Mouse (Mus musculus) frontal cortex, postnatal 14 days (tissue): ENCODE data around the gene Pnp2.
"Not testable (repeated sequence)": the region's sequence is repeated elsewhere in the genome, so short reads cannot be mapped to it uniquely, and the experiment has no call there.

Experiments
- DNase-seq, 2 experiments: peaks; one replicate each; pipeline ENCODE4 v3.0.0; 2022; ENCODE audit warnings: low spot score in 2 of 2

The Pnp2 gene

GRCm38 (mm10) chr14:50957146-50957545 lies 1.4 kb downstream of the Pnp2 start:
- not testable (repeated sequence) for DNase-seq

- not testable (repeated sequence) for DNase-seq
These were observed 2.6 kb downstream of the Pnp2 start for GRCm38 (mm10) chr14:50958289-50958995.

GRCm38 (mm10) chr14:50968216-50968980 lies 12.6 kb downstream of the Pnp2 start:
- DNase-seq, result no peak

GRCm38 (mm10) chr14:50969041-50969440 lies 13.2 kb downstream of the Pnp2 start:
- DNase-seq, result no peak

GRCm38 (mm10) chr14:50969558-50970544 lies 14.1 kb downstream of the Pnp2 start:
- DNase-seq, result peak; percentile 37 to 38

GRCm38 (mm10) chr14:50970822-50971221 lies 15.0 kb downstream of the Pnp2 start:
- DNase-seq, result no peak

- not testable (repeated sequence) for DNase-seq
These were observed 17.3 kb downstream of the Pnp2 start for GRCm38 (mm10) chr14:50973054-50973453.

- no peak for DNase-seq
These were observed 17.9 kb downstream of the Pnp2 start for GRCm38 (mm10) chr14:50973700-50974099.

- DNase-seq, result no peak
These were observed 19.2 kb downstream of the Pnp2 start for GRCm38 (mm10) chr14:50975001-50975400.

GRCm38 (mm10) chr14:50976674-50977073 lies 20.9 kb downstream of the Pnp2 start:
- DNase-seq, result no peak

GRCm38 (mm10) chr14:50978451-50978850 lies 22.7 kb downstream of the Pnp2 start:
- DNase-seq, result not testable (repeated sequence)

- no peak for DNase-seq
These were observed 23.8 kb downstream of the Pnp2 start for GRCm38 (mm10) chr14:50979631-50980030.

GRCm38 (mm10) chr14:50981207-50981606 lies 25.4 kb downstream of the Pnp2 start:
- no peak for DNase-seq

GRCm38 (mm10) chr14:50981837-50982236 lies 26.0 kb downstream of the Pnp2 start:
- no peak for DNase-seq

- DNase-seq, result no peak
These were observed 31.9 kb downstream of the Pnp2 start for GRCm38 (mm10) chr14:50987668-50988067.

GRCm38 (mm10) chr14:50991037-50991436 lies 35.2 kb downstream of the Pnp2 start:
- no peak for DNase-seq

GRCm38 (mm10) chr14:50997088-50997487 lies 41.3 kb downstream of the Pnp2 start:
- no peak for DNase-seq

- no peak for DNase-seq
These were observed 42.3 kb downstream of the Pnp2 start for GRCm38 (mm10) chr14:50997999-50998666.

GRCm38 (mm10) chr14:51007152-51007801 lies 51.5 kb downstream of the Pnp2 start, which contains the start of gene Rnase10:
Rnase10 (plus strand) TSS chr14:51007751.
- no peak for DNase-seq

- DNase-seq, result peak; percentile 47 to 49
These were observed 52.3 kb downstream of the Pnp2 start for GRCm38 (mm10) chr14:51007914-51008713.
